Mouse (Mus musculus): ENCODE results near the gene Tomm70a.
A peak's percentile ranks its signal among the peaks of the same experiment; 100 is the strongest.
"Not testable (repeated sequence)": the region's sequence is repeated elsewhere in the genome, so short reads cannot be mapped to it uniquely, and the experiment has no call there.

Tomm70a gene

DNA sequence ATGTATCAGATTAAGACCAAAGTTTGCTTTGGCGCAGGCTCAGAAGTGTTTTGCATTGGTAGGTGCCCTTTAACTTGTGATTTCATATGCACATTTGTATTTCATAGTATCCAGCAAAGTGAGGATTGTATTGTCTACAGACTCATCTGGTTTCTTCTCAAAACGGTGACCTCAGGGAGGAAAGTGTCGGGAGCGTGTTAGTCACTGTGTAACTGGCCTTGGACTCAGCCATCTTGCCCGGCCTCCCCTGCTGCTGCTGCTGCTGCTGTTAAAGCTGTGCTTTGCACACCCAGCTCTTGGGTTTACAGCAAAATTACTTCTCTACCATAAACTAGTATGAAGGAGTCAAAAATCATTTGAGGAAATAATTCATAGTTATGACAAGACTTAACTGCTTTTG is 23.2 kb downstream of the Tomm70a start:
- DNase-seq (ENCODE audit: low spot score in 2 of 2), result no peak

DNA sequence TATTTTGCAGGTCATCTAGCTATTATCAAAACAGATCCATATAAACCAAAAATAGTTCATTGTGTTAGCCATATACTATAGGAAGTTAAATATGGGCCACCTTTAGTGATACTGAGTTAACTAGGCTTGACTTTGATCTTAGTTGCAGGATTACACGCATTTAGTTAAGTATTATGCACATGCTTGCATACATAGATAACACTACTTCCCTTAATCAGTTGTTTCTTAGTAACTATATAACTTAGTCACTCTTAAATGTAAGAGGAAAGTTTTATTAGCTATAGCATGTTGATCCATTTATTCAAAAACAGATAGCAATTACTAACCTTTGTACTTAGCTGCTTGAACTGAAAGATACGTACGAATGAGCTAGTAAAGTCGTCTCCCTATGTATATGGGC is 29.9 kb downstream of the Tomm70a start:
- no peak for DNase-seq (ENCODE audit: low spot score in 2 of 2)

DNA sequence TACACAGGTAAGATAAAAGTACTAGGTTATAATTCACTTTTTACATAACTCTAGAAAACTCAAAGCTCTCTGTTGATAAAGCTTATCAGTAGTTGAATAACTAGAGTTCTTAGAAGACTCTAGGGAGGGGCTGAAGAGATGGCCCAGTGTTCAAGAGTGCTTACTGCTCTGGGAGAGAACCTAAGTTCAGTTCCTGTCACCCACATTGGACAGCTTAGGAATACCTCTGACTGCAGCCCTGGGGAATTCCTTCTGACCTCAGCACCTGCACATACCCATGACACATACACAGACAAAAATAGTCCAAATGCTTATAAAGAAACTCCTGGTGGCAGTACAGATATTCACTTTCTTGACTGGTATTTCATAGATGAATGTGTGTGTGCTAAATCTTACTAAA is 34.4 kb downstream of the Tomm70a start:
- DNase-seq (ENCODE audit: low spot score in 2 of 2), result no peak

DNA sequence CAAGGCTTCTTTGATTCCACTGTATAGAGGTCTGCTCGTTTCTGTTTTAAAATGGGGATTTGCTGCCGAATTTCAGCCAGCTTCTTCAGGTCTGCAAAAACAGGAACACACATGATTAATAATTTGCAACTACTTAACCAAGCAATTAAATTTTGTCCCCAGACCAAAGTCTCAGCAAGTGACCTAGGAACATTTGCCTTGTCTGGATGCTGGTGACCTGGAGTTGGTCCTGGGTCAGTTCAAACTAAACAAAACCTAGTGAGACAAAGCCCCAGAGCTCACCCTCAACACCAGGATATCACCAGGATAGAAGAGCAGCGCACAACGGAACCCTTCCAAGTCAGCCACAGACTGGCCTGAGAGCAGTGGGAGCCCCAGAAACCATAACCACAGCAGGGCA is 35.6 kb downstream of the Tomm70a start:
- DNase-seq (ENCODE audit: low spot score in 2 of 2), result no peak

DNA sequence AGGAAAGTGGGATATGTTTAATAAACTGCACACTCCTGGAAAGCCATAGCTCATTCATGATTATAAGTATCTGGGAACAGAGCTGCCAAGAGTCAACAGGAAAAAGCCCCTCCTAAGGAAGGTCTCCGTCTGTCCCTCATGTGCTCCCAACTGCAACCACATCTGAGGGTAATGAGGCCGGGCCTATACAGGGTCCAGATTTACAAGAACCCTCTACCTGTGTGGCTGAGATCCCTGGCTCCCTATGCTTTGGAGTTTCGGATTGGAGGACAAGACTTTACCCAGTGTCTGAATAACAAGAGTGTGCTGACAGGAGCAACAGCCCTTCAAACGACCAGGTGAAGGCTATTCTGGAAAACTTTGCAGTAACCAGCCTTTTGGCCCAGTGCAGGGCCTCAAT is 36.2 kb downstream of the Tomm70a start:
- DNase-seq (ENCODE audit: low spot score in 2 of 2), result no peak

DNA sequence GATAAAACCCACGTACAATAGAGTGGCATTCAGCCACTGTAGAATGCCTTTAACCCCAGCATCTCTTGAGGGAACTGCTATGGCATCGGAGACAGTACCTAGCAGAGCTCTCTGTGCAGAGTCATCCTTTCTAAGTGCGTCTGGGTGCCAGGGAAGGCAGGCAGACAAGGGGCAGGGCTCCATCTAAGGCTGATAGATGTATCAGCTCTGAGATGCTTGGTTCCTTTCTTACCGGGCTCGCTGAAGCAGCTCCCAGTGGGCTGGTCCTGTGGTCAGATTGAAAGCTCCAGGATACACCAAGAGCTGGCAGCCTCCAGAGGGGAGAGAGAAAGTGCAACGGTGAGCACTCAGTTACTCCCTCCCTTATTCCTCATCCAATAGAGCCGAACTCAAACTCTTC is 38.3 kb downstream of the Tomm70a start:
- DNase-seq (ENCODE audit: low spot score in 2 of 2), result no peak

DNA sequence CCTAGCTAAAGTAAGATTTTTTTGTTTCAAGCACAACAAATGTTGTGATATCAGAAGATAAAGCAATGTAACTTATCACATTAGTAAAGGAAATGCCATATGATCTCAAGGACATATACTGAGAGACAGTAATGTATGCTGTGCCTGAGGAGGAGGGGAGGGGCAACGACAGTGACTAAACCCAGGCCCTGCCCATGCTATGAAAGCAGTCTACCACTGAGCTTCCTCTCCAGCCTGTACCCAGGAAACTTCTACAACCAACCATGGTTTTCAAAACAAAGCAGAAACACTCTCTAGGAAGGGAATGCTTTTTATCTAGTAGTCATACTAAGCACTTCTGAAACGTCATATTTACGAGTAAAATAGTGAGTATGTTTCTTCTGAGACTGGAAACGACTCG is 41.3 kb downstream of the Tomm70a start:
- DNase-seq (ENCODE audit: low spot score in 2 of 2), result no peak

DNA sequence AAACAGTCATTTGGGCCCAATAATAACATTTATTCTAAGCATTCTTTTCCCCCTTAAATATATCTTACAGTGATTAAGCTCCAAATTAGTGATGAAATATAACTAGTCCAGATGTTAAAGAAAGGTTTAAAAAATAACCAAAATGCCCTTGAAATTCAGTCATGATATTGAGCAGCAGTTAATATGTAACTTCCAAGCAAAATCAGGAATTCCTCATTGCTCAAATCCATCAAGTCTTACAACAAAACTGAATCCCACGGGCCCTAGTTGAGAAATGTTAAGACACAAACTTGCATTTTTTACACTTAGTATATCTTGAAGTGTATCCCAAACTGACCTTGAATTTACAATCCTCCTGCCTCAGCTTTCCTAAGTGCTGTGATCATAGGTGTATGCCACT is 42.2 kb downstream of the Tomm70a start:
- no peak for DNase-seq (ENCODE audit: low spot score in 2 of 2)

DNA sequence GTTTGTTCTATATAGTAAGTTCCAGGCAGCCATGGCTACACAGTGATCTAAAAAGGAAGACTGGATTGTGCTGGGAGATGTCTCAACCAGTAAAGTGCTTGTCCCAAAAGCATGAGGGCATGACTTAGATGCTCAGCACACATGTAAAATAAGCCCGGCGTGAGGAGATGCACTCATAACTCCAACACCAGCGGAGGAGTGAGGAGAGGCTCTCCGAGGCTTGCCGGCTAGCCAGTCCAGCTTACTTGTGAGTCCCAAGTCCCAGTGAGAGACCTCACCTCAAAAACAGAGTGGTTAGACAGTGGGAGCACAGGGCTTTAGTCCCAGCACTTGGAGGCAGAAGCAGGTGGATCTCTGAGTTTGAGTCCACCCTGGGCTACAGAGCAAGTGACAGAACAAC is 43.7 kb downstream of the Tomm70a start:
- DNase-seq (ENCODE audit: low spot score in 2 of 2), result no peak

DNA sequence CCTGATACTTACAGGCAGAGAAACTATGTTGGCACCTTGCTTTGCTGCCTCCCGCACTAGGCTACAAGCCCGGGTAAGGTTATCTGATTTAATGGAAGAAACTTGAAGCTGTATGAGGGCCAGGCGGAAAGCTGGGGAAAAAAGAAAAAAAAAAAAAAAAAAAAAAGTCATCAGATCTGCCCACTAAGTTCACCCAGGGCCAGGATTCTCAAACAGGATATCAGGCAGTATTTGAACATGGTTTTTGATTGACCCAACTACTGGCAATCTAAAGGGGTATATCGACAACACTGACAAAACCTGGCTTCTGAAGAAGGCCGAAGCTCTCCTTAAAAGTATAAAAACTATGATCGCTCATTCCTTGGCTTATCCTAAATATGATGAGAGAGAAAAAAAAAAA is 44.6 kb downstream of the Tomm70a start:
- no peak for DNase-seq (ENCODE audit: low spot score in 2 of 2)

DNA sequence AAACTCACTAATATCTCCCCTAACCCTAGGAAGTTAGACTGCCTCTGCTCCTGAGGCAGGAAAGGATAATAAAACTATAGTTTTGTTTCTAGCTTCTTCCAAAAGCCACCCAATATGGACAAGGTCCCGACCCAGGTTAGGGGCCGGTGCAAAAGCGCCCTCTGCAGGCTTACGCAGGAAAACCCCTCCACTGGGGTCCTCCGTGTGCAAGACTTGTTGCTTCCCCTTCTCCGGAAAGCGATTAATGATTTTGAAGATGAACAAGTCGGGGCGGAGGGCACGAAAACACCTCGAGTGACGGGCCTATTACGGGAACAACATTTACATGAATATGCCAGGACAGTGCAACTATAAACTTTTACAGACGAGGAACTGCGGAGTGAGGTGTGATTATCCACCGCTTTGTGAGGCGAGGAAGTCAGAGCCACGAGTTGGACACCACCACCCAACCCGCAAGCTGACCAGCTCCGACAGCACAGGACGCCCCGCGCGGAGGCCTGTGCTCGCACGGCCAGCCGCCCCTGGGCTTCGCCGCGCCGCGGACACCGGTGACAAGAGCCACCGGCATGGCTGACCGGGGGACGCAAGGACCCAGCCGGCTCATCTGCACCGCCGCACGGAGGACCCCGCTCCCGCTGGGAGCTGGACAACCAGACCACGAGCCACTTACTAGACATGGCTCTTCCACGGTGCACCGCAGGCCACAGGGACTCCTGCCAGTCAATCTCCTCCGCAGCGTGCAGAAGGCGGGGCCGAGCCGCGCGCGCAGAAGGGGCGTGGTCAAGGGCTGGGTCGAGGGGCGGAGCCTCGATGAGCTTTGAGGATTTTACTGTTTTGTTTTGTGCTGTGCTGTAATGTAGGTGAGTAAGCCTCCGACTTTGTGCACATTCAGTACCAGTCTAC is 45.4 kb downstream of the Tomm70a start, which contains the start of gene Nit2:
Gene Nit2, minus strand, starts transcription at position 731 of the 903 bp plus-strand sequence.
- DNase-seq (ENCODE audit: low spot score in 2 of 2), result peak; percentile 94 to 99

DNA sequence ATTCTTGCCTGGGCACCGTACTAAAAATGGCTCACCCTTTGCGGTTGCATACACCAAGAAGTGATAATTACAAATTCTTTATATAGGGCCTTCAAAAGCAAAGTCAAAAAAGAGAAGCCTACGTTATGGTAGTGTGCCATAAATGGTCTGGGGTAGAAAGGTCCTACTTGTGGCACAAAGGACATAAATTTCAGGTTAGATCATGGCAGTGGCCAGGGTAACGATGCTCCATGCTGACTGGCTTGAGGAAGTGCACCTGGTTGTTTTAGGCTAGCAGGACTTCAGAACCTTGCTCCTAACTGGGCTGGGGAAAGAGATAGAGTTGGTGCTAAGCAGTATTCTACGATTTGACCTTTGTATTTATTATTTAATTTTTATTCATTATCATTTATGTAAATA is 46.0 kb downstream of the Tomm70a start:
- DNase-seq (ENCODE audit: low spot score in 2 of 2), result no peak

DNA sequence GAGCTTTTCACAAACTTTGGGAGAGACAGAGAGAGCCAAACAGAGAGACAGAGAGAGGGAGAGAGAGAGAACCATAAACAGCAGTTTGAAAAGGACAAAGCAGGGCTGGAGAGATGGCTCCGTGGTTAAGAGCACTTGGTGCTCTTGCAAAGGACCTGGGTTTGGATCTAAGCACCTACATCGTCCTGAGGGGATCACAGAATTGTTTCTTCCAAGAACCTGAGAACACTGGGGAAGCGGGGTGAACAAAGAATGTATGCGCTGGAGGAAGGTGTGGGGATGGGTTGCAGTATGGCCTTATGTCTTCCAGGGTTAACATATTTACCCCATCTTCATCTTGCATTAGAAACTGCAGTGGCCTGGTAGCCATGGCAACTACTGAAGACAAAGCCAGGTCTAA is 46.7 kb downstream of the Tomm70a start:
- DNase-seq (ENCODE audit: low spot score in 2 of 2), result no peak

DNA sequence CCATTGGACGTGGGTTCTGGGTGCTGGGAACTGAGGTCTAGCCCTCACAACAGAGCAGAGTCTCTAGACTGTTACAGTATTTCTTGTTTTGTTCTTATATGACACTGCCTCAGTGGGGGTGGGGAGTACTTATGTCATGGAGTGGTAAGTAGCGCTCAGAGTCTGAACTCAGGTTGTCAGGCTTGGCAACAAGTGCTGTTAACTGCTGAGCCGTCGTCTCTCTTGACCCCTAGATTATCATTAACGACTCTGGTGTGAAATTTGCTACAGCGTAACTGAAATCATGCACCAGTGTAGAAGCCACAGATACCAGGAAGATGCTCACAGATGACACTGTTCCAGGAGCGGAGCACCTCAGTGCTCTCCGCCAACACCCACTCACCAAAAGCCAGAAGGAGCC is 49.7 kb downstream of the Tomm70a start:
- no peak for DNase-seq (ENCODE audit: low spot score in 2 of 2)

DNA sequence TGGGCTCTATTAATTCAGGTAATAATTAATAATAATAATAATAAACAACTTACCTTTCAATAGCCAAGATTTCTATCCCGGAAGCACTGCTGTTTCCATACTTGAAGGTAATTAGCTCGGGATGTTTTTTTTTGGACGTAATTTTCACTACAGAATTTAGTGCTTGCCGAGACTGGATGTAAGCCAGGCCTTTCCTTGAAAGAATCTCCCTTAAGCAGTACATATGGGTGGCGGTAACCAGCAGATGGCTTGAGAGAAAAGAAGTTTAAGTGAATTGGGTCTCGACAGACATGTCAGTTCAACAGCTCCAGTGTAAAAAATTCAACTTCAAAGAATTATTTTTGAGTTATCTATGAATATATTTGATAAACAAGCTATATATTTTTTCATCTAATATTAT is 50.1 kb downstream of the Tomm70a start:
- DNase-seq (ENCODE audit: low spot score in 2 of 2), result no peak

DNA sequence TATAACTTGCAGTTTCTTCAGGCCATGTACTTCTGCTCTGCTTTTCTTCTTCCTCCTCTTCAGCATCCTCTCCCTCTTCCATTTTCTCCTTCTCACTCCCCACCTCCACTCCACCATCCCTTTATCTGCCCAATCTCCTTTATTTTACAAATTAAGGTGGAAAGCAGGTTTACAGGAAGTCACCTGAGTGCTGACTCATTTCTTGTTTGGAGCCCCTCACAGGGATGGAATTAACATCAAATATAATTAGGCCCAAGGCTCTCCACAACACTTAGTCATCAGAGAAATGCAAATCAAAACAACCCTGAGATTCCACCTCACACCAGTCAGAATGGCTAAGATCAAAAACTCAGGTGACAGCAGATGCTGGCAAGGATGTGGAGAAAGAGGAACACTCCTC is 53.0 kb downstream of the Tomm70a start:
- DNase-seq (ENCODE audit: low spot score in 2 of 2), result not testable (repeated sequence)

DNA sequence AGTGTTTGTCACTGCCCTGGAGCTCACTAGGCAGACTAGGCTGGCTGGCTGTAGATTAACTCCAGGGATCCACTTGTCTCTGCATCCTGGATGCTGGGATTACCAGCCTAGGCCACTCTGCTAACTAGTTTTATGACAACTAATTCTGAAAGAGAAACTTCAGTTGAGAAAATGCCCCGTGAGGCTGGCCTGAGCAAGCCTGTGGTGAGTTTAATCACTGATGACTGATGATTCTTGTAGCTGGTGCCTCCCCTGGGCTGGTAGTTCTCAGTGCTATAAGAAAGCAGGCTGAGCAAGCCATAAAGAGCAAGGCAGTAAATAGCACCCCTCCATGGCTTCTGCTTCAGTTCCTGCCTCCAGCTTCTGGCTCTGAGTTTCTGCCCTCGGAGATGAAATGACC is 54.2 kb downstream of the Tomm70a start:
- DNase-seq (ENCODE audit: low spot score in 2 of 2), result no peak

DNA sequence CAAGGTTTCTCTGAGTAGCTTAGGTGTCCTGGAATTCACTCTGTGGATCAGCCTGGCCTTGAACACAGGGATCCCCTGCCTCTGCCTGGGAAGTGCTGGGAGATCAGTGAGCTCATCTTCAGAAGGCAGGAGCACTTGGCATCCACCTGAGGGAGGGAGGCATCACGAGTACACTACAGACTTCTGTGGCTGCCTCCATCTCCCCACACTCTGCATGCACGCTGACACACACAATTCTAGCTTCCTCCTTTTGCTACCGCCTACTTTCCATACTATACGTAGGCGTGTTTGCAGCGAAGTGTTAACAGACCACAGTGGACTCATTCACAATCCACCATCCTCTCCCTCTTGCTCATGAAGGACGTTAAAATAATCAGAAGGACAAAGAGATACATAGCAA is 54.8 kb downstream of the Tomm70a start:
- no peak for DNase-seq (ENCODE audit: low spot score in 2 of 2)

DNA sequence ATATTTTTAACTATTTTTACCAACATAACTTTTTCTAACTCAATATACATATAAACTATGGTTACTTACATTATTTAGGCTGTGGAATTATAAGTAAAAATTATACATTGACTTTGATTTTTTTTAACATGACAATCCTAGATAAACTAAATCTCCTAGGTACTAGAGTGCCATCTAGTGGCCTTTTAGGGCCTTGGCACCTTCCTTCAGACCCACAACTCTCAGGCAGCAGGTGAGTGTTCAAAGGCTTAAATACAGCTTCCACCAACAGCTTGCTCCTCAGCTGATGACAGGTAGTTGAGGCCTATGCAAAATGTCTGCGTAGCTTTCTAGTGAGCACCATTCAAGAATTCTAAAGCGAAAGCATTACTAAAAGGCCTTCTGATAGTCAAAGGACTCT is 55.8 kb downstream of the Tomm70a start:
- no peak for DNase-seq (ENCODE audit: low spot score in 2 of 2)

DNA sequence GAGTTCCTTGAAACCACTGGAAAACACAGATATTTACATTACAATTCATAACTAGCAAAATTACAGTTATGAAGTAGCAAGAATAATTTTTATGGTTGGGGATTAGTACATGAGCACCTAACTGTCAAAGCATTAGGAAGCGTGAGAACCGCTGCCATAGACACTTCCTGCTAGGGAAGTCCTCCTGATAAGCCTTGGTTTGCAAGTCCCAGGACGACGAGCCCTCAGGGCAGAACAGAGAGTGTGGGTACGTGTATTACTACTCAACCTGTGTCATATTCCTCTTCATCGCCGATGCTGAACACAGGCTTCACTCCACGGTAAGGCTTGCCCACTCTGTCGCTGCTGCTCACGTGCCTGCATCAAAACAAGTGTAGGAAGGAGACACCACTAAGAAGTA is 56.2 kb downstream of the Tomm70a start:
- no peak for DNase-seq (ENCODE audit: low spot score in 2 of 2)

DNA sequence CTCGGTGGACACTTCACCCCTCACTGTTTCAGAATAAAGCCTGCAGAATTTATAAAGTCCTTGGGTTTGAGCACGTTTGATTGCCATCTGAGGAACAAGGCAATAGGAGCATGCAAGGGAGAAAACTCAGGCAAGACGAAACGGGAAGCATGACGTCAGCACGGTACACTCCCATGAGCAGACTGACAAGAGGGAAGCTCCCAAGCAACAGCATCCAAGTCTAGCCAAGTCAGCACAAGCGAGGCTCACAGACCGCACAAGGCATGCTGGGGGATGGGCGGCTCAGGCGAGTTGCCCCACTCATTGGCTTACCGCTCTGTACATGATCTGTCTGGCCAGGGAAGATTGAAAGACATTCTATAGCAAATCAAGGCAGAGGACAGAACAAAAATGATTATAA is 59.7 kb downstream of the Tomm70a start:
- no peak for DNase-seq (ENCODE audit: low spot score in 2 of 2)

DNA sequence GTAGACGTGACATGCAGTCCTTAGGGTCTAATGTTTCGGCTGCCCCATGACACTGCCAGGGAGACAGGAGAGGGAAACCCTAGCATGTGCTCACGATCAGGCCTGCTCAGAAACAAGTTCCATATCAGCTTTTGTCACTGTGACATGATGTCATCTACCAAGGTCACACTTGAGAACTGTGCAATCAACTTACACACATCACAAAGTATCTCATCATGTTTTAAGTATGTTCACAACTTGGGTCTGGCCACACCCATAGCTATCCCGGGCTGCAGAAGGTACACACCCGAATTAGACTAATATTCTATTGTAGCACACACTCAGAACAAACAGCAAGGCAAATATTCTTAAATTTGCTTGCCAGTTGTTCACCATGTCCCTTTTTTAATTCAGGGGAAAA is 60.5 kb downstream of the Tomm70a start:
- no peak for DNase-seq (ENCODE audit: low spot score in 2 of 2)

DNA sequence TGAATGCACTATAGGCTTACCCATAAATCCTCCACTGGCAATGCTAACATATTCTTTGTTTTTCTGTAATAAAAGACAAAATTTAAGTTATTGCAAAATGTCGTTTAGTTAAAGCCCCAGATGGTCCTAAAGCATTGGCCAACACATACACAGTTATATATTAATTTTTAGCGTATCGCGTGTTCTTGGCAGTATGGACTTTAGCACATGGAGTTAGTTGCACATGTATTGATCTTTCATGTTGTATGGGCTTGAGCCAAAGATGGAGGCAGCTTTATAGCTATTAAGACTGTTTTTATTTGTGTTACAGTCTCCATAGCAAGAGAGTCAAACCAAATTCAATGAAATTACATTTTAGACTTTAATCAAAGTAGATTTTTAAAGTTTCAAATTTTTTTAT is 65.1 kb downstream of the Tomm70a start:
- no peak for DNase-seq (ENCODE audit: low spot score in 2 of 2)

DNA sequence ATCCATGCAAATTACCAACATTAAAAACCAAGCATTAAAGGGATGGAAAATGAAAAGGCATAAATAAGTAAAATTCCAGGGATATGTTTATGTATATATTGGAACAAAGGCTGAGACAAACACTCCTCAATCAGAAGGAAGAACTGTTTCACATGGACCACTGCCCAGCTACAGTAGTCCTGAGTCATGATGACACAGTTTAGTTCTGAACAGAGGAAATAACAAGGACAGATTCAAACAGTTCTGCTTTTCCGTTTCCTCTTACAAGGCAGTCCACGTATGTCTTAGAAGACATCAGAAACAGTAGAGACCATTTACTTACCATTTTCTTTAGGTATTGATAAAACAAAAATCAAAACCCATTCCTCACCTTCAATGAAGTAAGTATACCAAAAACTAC is 68.0 kb downstream of the Tomm70a start:
- DNase-seq (ENCODE audit: low spot score in 2 of 2), result no peak

Data from spleen, postnatal 4 days (tissue).